Comparison of ENCODE assay signal across 11 mouse cellular contexts in the genomic region with DNA sequence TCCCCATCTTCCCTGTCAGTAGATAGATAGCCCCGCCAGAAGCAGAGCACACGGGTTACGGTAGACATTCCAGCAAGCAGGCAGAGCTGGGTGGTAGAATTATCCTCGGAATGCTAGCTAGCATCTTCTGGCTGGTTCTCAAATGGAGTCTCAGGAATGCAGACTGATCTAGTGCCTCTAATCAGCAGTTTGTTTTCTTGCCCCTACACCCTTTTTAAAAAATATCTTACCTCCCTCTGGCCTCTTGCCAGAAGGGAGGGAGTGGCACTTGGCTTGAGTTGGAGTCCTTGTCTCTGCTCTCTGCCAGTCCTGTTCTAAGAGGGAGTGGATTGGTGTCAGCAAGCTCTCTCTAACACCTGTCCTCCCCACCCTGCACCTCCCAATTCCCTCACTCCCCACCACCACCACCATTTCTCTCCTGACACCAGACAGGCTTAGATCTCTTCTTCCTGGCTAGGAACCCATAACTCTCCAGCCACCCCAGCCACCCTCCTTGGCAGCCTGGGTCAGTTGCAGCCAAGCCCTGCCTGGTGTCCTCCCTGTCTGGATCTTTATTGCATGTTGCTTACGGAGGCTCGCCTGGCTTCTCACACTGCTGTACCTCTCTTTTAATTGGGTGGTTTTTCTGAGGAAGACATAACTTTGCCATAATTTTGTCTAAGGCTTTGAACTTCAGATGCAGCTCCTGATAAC.
DNase-seq lines count a peak whose midpoint lies in the region; ATAC-seq lines count a peak whose summit lies in the region.
"Had no signal": no experiment of that assay in that cellular context is flagged by ENCODE, and none has a peak within 500 bp of the region (broad histone marks: within the 10 kb centered on the region; RNA-seq: fewer than 3 reads in every experiment).

No protein-coding gene starts in this region.

- H3K9me3 ChIP-seq in kidney, embryonic 15.5 days (replicated peaks) = no peaks in the 10 kb centered on the region
- H3K9me3 ChIP-seq in hindbrain, embryonic 13.5 days = no peaks in the 10 kb centered on the region

- no peak overlapping the region for H3K4me2 ChIP-seq in kidney, embryonic 15.5 days
- no peak overlapping the region for H3K4me2 ChIP-seq in hindbrain, embryonic 13.5 days

- WGBS in kidney, embryonic 15.5 days = 39% methylated on average over 6 of the region's 6 CpGs
- 72% methylated on average over 6 of the region's 6 CpGs for WGBS in hindbrain, embryonic 13.5 days

- H3K27ac ChIP-seq in kidney, embryonic 15.5 days = peak overlapping the region; percentile 18; the same call in 1 of the 2 replicates
- H3K27ac ChIP-seq in hindbrain, embryonic 13.5 days = no peak overlapping the region
- H3K27ac ChIP-seq: heart, adult 2 months had no signal

- peak; percentile 9 to 10 for DNase-seq in cerebellum, postnatal 10 days
- DNase-seq in cerebellum, postnatal 25 days = no peak
- peak; percentile 22 to 45 for DNase-seq in heart, adult 18-20 months
- DNase-seq in right cerebral cortex, postnatal 25 days = no peak
- DNase-seq: cerebellum, adult 8-10 months; left cerebral cortex, postnatal 4 days had no signal

- peak; percentile 74 for ATAC-seq in kidney, embryonic 15.5 days (replicated peaks; ENCODE audit: low FRiP score)
- 0 out of 2 replicates have a peak, but pooled peaks have one; percentile 41 for ATAC-seq in megakaryocyte-erythroid progenitor cell, adult 5-6 weeks (replicated peaks; ENCODE audit: low FRiP score, low TSS enrichment, poor library complexity, severe bottlenecking)
- ATAC-seq in granulocyte monocyte progenitor cell, adult 5-6 weeks (replicated peaks; ENCODE audit: poor library complexity, severe bottlenecking) = no peak
- ATAC-seq in hindbrain, embryonic 13.5 days (ENCODE audit: low FRiP score) = no peak

- no peaks in the 10 kb centered on the region for H3K27me3 ChIP-seq in kidney, embryonic 15.5 days
- H3K27me3 ChIP-seq in hindbrain, embryonic 13.5 days = no peaks in the 10 kb centered on the region

- peaks cover 11% of the 10 kb centered on the region for H3K4me1 ChIP-seq in kidney, embryonic 15.5 days
- H3K4me1 ChIP-seq in hindbrain, embryonic 13.5 days (replicated peaks) = no peaks in the 10 kb centered on the region

- H3K4me3 ChIP-seq in kidney, embryonic 15.5 days (replicated peaks) = no peak overlapping the region
- H3K4me3 ChIP-seq in hindbrain, embryonic 13.5 days = no peak overlapping the region
- H3K4me3 ChIP-seq: heart, adult 2 months had no signal

- no peak overlapping the region for H3K9ac ChIP-seq in kidney, embryonic 15.5 days
- H3K9ac ChIP-seq in hindbrain, embryonic 13.5 days = no peak overlapping the region

- H3K36me3 ChIP-seq in kidney, embryonic 15.5 days = peaks cover 17% of the 10 kb centered on the region
- no peaks in the 10 kb centered on the region for H3K36me3 ChIP-seq in hindbrain, embryonic 13.5 days

Comparison
In these comparisons a context has a peak if more than half of its experiments do, and no peak if none do; other contexts are left out.
1. DNase-seq: peak in cerebellum, postnatal 10 days (2 of 2) and heart, adult 18-20 months (2 of 2); none in cerebellum, postnatal 25 days (0 of 2) and right cerebral cortex, postnatal 25 days (single experiment).
2. ATAC-seq: peak in kidney, embryonic 15.5 days (single experiment) and megakaryocyte-erythroid progenitor cell, adult 5-6 weeks (single experiment); none in granulocyte monocyte progenitor cell, adult 5-6 weeks (single experiment) and hindbrain, embryonic 13.5 days (single experiment).